In genomic region chr8:117727561-117727960, GRCm38 (mm10) we compare ENCODE assay signal across 9 mouse cellular contexts. TPM values are rescaled to one million over a fixed set of nuclear protein-coding genes. Genes with fewer than 3 reads are reported as not detected.
DNase-seq lines count a peak whose midpoint lies in the region; ATAC-seq and TF ChIP-seq lines count a peak whose summit lies in the region.
"Had no signal": no experiment of that assay in that cellular context is flagged by ENCODE, and none has a peak within 500 bp of the region (broad histone marks: within the 10 kb centered on the region; RNA-seq: fewer than 3 reads in every experiment).

No protein-coding gene starts in this region.

- no peak for ATAC-seq in monocyte, adult 5-6 weeks (replicated peaks; ENCODE audit: insufficient number of reproducible peaks, low FRiP score, low TSS enrichment, poor library complexity, severe bottlenecking)

- no peak for DNase-seq in gastrocnemius, adult 2 months
- no peak for DNase-seq in gastrocnemius, postnatal 25 days
- peak; percentile 19 for DNase-seq in right cerebral cortex, postnatal 4 days
- no peak for DNase-seq in right cerebral cortex, postnatal 36 days (ENCODE audit: low spot score in 2 of 2)
- peak; percentile 41 to 54 for DNase-seq in kidney, adult 8-10 months
- peak; percentile 2 for DNase-seq in splenic B cell, adult 2 months (ENCODE audit: low read depth, low spot score)
- no peak for DNase-seq in thymus, postnatal 0 days (ENCODE audit: low spot score)

- H3K4me3 ChIP-seq in gastrocnemius, adult 2 months: no peak overlapping the region

- no peaks in the 10 kb centered on the region for H3K36me3 ChIP-seq in splenic B cell, adult 2 months (ENCODE audit: control insufficient read depth, insufficient read depth, low read length, poor library complexity, severe bottlenecking)

- no peak overlapping the region for H3K27ac ChIP-seq in gastrocnemius, adult 2 months
- H3K27ac ChIP-seq: macrophage had no signal

- peak; percentile 41 for TF ChIP-seq CTCF in gastrocnemius, adult 2 months (IDR thresholded peaks at IDR 0.05)

- no peaks in the 10 kb centered on the region for H3K27me3 ChIP-seq in splenic B cell, adult 2 months (ENCODE audit: control insufficient read depth, insufficient read depth, low read length, poor library complexity, severe bottlenecking)

- intact Hi-C loops in gastrocnemius, adult 2 months (cut with DNase I): no loop called here

RNA-seq across cellular contexts. Expression of gene Hsd17b2, which starts 25.9 kb away (rescaled TPM):
- total RNA-seq in gastrocnemius, adult 2 months (2021): not detected
- not detected for total RNA-seq in gastrocnemius, postnatal 25 days (2021)
- total RNA-seq in monocyte, adult 5-6 weeks (2017): 0.39 to 4.9 TPM (median 1.7 TPM) in 3 replicates
- 0.19 and 0.49 TPM in 2 replicates for polyA plus RNA-seq in thymus, postnatal 0 days (2015; fragmentation: Nextera tagmentation; extraction: Ambion mirVana)
- polyA plus RNA-seq: macrophage had no signal

RNA-seq across cellular contexts. Expression of gene Sdr42e1, which starts 54.1 kb away (rescaled TPM):
- under 1 TPM; 0.13 to 0.31 TPM for total RNA-seq in gastrocnemius, adult 2 months (2021)
- under 1 TPM; 0.38 to 0.51 TPM for total RNA-seq in gastrocnemius, postnatal 25 days (2021)
- total RNA-seq in monocyte, adult 5-6 weeks (2017): 0.76 to 5.2 TPM (median 1.9 TPM) in 3 replicates
- polyA plus RNA-seq in thymus, postnatal 0 days (2015; fragmentation: Nextera tagmentation; extraction: Ambion mirVana): 2.8 and 3.0 TPM in 2 replicates

Comparison
In these comparisons a context has a peak if more than half of its experiments do, and no peak if none do; other contexts are left out.
1. DNase-seq: peak in right cerebral cortex, postnatal 4 days (single experiment), kidney, adult 8-10 months (2 of 2) and splenic B cell, adult 2 months (single experiment); none in gastrocnemius, adult 2 months (single experiment), gastrocnemius, postnatal 25 days (single experiment), right cerebral cortex, postnatal 36 days (0 of 2) and thymus, postnatal 0 days (single experiment).